Mouse (Mus musculus) MEL (cell line): ENCODE results near the gene Naaa. TPM values are rescaled to one million over a fixed set of nuclear protein-coding genes. Genes with fewer than 3 reads are reported as not detected.

Experiments used
- DNase-seq: peaks from one replicate; pipeline ENCODE4 v3.0.0; 2011; ENCODE audit warnings: low read depth, low spot score
- H3K27ac ChIP-seq: 2 replicates; pipeline ENCODE4 v1.5.1; 2012; ENCODE audit warnings: low read depth, mild to moderate bottlenecking, control low read depth, low read length, moderate library complexity; ENCODE audit not compliant: control insufficient read depth
- H3K27me3 ChIP-seq, 2 experiments: fragments of 150-350 bp in 1 of 2; sonication (generic) in 1 of 2; 2 replicates each; pipeline ENCODE4 v1.6.1; 2012; ENCODE audit warnings: low read length in 2 of 2, mild to moderate bottlenecking in 2 of 2, improper control_type of control experiment in 1 of 2, moderate library complexity in 1 of 2; ENCODE audit not compliant: insufficient read depth in 2 of 2, control insufficient read depth in 1 of 2
- H3K36me3 ChIP-seq, 2 experiments: 2 replicates each; pipeline ENCODE4 v1.6.1; 2012 to 2014; ENCODE audit warnings: low read length in 2 of 2, improper control_type of control experiment in 1 of 2, inconsistent platforms in 1 of 2, mild to moderate bottlenecking in 1 of 2; ENCODE audit not compliant: insufficient read depth in 2 of 2, control insufficient read depth in 1 of 2
- H3K4me1 ChIP-seq, 2 experiments: fragments of 150-350 bp in 1 of 2; sonication (generic) in 1 of 2; 2 replicates each; pipeline ENCODE4 v1.6.1; 2012; ENCODE audit warnings: low read length in 2 of 2, improper control_type of control experiment in 1 of 2, mild to moderate bottlenecking in 1 of 2; ENCODE audit not compliant: insufficient read depth in 2 of 2, control insufficient read depth in 1 of 2
- H3K4me3 ChIP-seq, 2 experiments: fragments of 150-350 bp in 1 of 2; sonication (generic) in 1 of 2; 2 replicates each; pipeline ENCODE4 v1.5.1; 2012; ENCODE audit warnings: low read depth in 2 of 2, low read length in 2 of 2, mild to moderate bottlenecking in 2 of 2, moderate library complexity in 2 of 2, control low read depth in 1 of 2, improper control_type of control experiment in 1 of 2; ENCODE audit not compliant: control insufficient read depth in 1 of 2, insufficient read depth in 1 of 2
- H3K79me2 ChIP-seq: 2 replicates; pipeline ENCODE4 v1.6.1; 2012; ENCODE audit warnings: mild to moderate bottlenecking, low read length, moderate library complexity; ENCODE audit not compliant: control insufficient read depth, poor library complexity, insufficient read depth
- H3K9ac ChIP-seq: 2 replicates; pipeline ENCODE4 v1.6.1; 2012; ENCODE audit warnings: low read depth, mild to moderate bottlenecking, control low read depth, low read length, moderate library complexity; ENCODE audit not compliant: control insufficient read depth, poor library complexity, severe bottlenecking
- H3K9me3 ChIP-seq: fragments of 150-350 bp; sonication (generic); replicated peaks from 2 replicates; pipeline ENCODE4 v1.6.1; 2012; ENCODE audit warnings: mild to moderate bottlenecking, low read length, improper control_type of control experiment, moderate library complexity; ENCODE audit not compliant: insufficient read depth
- BHLHE40 ChIP-seq: IDR thresholded peaks from 2 replicates; pipeline ENCODE4 v1.6.1; 2012; ENCODE audit warnings: low read depth, mild to moderate bottlenecking, inconsistent platforms, low read length, improper control_type of control experiment, borderline replicate concordance
- CHD1 ChIP-seq: IDR thresholded peaks from 2 replicates; pipeline ENCODE4 v1.6.1; 2012; ENCODE audit warnings: low read depth, mild to moderate bottlenecking, inconsistent platforms, low read length, improper control_type of control experiment
- E2F4 ChIP-seq: IDR thresholded peaks from 2 replicates; pipeline ENCODE4 v1.6.1; 2011; ENCODE audit warnings: low read depth, low read length, improper control_type of control experiment, borderline replicate concordance
- ELF1 ChIP-seq: IDR thresholded peaks from 2 replicates; pipeline ENCODE4 v1.6.1; 2014; ENCODE audit warnings: low read depth, mild to moderate bottlenecking, inconsistent platforms, low read length, improper control_type of control experiment, moderate library complexity
- ETS1 ChIP-seq: IDR thresholded peaks from 2 replicates; pipeline ENCODE4 v1.6.1; 2012; ENCODE audit warnings: low read depth, mild to moderate bottlenecking, inconsistent platforms, low read length, improper control_type of control experiment, moderate library complexity
- GABPA ChIP-seq: IDR thresholded peaks from 2 replicates; pipeline ENCODE4 v1.6.1; 2012; ENCODE audit warnings: low read depth, mild to moderate bottlenecking, inconsistent platforms, low read length, improper control_type of control experiment, moderate library complexity
- GATA1 ChIP-seq: IDR thresholded peaks from 2 replicates; pipeline ENCODE4 v1.6.1; 2011; ENCODE audit warnings: low read depth, low read length, improper control_type of control experiment
- HCFC1 ChIP-seq: IDR thresholded peaks from 2 replicates; pipeline ENCODE4 v1.6.1; 2012; ENCODE audit warnings: low read depth, mild to moderate bottlenecking, inconsistent platforms, low read length, improper control_type of control experiment, moderate library complexity
- KAT2A ChIP-seq: conservative IDR thresholded peaks from 2 replicates; pipeline ENCODE4 v1.6.1; 2012; ENCODE audit warnings: low read depth, low read length, improper control_type of control experiment, inconsistent platforms
- MAFK ChIP-seq: IDR thresholded peaks from 2 replicates; pipeline ENCODE4 v1.6.1; 2011; ENCODE audit warnings: low read depth, mild to moderate bottlenecking, low read length, improper control_type of control experiment, borderline replicate concordance
- MAX ChIP-seq: IDR thresholded peaks from 2 replicates; pipeline ENCODE4 v1.6.1; 2011; ENCODE audit warnings: low read length, improper control_type of control experiment
- MAZ ChIP-seq: IDR thresholded peaks from 2 replicates; pipeline ENCODE4 v1.6.1; 2012; ENCODE audit warnings: low read depth, mild to moderate bottlenecking, inconsistent platforms, low read length, improper control_type of control experiment
- MXI1 ChIP-seq: IDR thresholded peaks from 2 replicates; pipeline ENCODE4 v1.6.1; 2011; ENCODE audit warnings: mild to moderate bottlenecking, low read depth, low read length, improper control_type of control experiment
- MYB ChIP-seq: IDR thresholded peaks from 2 replicates; pipeline ENCODE4 v1.6.1; 2011; ENCODE audit warnings: mild to moderate bottlenecking, low read depth, low read length, improper control_type of control experiment
- MYC ChIP-seq: IDR thresholded peaks from 2 replicates; pipeline ENCODE4 v1.6.1; 2011; ENCODE audit warnings: low read depth, mild to moderate bottlenecking, low read length, improper control_type of control experiment, moderate library complexity
- NELFE ChIP-seq: IDR thresholded peaks from 2 replicates; pipeline ENCODE4 v1.6.1; 2011; ENCODE audit warnings: low read depth, low read length, improper control_type of control experiment
- NRF1 ChIP-seq: IDR thresholded peaks from 2 replicates; pipeline ENCODE4 v1.6.1; 2014; ENCODE audit warnings: low read depth, mild to moderate bottlenecking, inconsistent platforms, low read length, improper control_type of control experiment, moderate library complexity; ENCODE audit not compliant: poor library complexity, insufficient read depth, severe bottlenecking
- POLR2A ChIP-seq, 2 experiments: IDR thresholded peaks; 2 replicates each; pipeline ENCODE4 v1.6.1; 2011 to 2012; ENCODE audit warnings: low read length in 2 of 2, mild to moderate bottlenecking in 2 of 2, control low read depth in 1 of 2, improper control_type of control experiment in 1 of 2, low read depth in 1 of 2, moderate library complexity in 1 of 2; ENCODE audit not compliant: control insufficient read depth in 1 of 2, insufficient read depth in 1 of 2, poor library complexity in 1 of 2
- POLR2AphosphoS2 ChIP-seq: IDR thresholded peaks from 2 replicates; pipeline ENCODE4 v1.6.1; 2011; ENCODE audit warnings: low read length, improper control_type of control experiment
- POLR2AphosphoS5 ChIP-seq: IDR thresholded peaks from 2 replicates; pipeline ENCODE4 v1.6.1; 2012; ENCODE audit warnings: low read depth, borderline replicate concordance, mild to moderate bottlenecking, inconsistent platforms, low read length, moderate library complexity, mixed read lengths
- RAD21 ChIP-seq: IDR thresholded peaks from 2 replicates; pipeline ENCODE4 v1.6.1; 2011; ENCODE audit warnings: mild to moderate bottlenecking, low read depth, low read length, improper control_type of control experiment
- RCOR1 ChIP-seq: IDR thresholded peaks from 2 replicates; pipeline ENCODE4 v1.6.1; 2012; ENCODE audit warnings: low read depth, mild to moderate bottlenecking, inconsistent platforms, low read length, improper control_type of control experiment
- SIN3A ChIP-seq: IDR thresholded peaks from 2 replicates; pipeline ENCODE4 v1.6.1; 2012; ENCODE audit warnings: low read length, improper control_type of control experiment, inconsistent platforms
- SMC3 ChIP-seq: IDR thresholded peaks from 2 replicates; pipeline ENCODE4 v1.6.1; 2011; ENCODE audit warnings: low read depth, low read length, improper control_type of control experiment
- TAL1 ChIP-seq: IDR thresholded peaks from 2 replicates; pipeline ENCODE4 v1.6.1; 2012; ENCODE audit warnings: mild to moderate bottlenecking, inconsistent platforms, low read length, moderate library complexity, mixed read lengths
- TCF12 ChIP-seq: IDR thresholded peaks from 2 replicates; pipeline ENCODE4 v1.6.1; 2014; ENCODE audit warnings: low read depth, mild to moderate bottlenecking, inconsistent platforms, low read length, improper control_type of control experiment, moderate library complexity
- USF1 ChIP-seq: IDR thresholded peaks from 2 replicates; pipeline ENCODE4 v1.6.1; 2014; ENCODE audit warnings: low read depth, mild to moderate bottlenecking, inconsistent platforms, low read length, improper control_type of control experiment, moderate library complexity
- USF2 ChIP-seq, 2 experiments: IDR thresholded peaks; 2 replicates each; pipeline ENCODE4 v1.6.1; 2011 to 2012; ENCODE audit warnings: improper control_type of control experiment in 2 of 2, low read length in 2 of 2, borderline replicate concordance in 1 of 2, inconsistent platforms in 1 of 2, low read depth in 1 of 2, mild to moderate bottlenecking in 1 of 2; ENCODE audit not compliant: insufficient read depth in 1 of 2
- ZC3H11A ChIP-seq: IDR thresholded peaks from 2 replicates; pipeline ENCODE4 v1.6.1; 2012; ENCODE audit warnings: low read depth, mild to moderate bottlenecking, inconsistent platforms, low read length, improper control_type of control experiment
- ZKSCAN1 ChIP-seq: IDR thresholded peaks from 2 replicates; pipeline ENCODE4 v1.6.1; 2012; ENCODE audit warnings: low read depth, mild to moderate bottlenecking, inconsistent platforms, low read length, improper control_type of control experiment, moderate library complexity
- ZMIZ1 ChIP-seq: IDR thresholded peaks from 2 replicates; pipeline ENCODE4 v1.6.1; 2012; ENCODE audit warnings: low read depth, mild to moderate bottlenecking, inconsistent platforms, low read length, improper control_type of control experiment, moderate library complexity
- polyA plus RNA-seq, 2 experiments: library from polyadenylated mRNA; stranded (reverse) in 1 of 2; unstranded in 1 of 2; fragments of >175 nt in 1 of 2; fragments of >200 nt in 1 of 2; gene quantifications; 2 replicates each; pipeline versions ENCODE4 v1.2.1 to v1.2.4; 2012; ENCODE audit warnings: low replicate concordance in 2 of 2, low read depth in 1 of 2; ENCODE audit not compliant: insufficient read length in 2 of 2, insufficient read depth in 1 of 2, missing spikeins in 1 of 2
- total RNA-seq: library from RNA; depleted of rRNA; stranded (reverse); fragments of 300-350 nt; gene quantifications from 2 replicates; pipeline ENCODE4 v1.2.3, GENCODE M21; 2012

Naaa gene
- total and polyA plus RNA-seq, 3 experiments: 2.2 to 6.7 TPM; not detected in 1

DNA sequence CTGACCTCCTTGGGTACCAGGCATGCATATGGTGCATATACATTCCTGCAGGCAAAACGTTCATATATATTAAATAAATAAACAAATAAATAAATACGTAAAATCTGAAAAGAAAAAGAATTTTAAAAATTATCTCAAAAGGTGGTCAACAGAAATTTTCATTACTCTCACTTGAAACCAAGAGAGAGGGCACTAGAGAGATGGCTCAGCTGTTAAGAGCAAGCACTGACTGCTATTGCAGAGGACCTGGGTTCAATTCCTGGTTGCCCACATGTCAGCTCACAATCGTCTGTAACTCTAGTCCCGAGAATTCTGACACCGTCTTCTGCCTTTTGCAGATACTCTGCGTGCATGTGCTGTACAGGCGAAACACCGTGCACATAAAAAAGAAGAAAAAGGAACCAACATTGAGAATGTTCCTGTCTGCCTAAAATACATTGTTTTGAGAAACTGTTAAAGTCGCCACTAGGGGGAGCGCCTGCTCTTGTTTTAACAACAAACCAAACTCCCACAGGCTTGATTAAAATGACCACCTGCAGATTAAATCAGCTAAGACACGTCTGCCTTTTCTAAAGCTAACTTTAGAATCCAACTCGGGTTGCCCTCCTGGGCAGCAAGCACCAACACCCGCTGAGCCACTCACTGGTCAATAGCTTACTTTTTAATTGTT is 34.2 kb upstream of the Naaa start (continued):
- TF ChIP-seq TCF12 (no peak), SIN3A (peak; percentile 49), POLR2AphosphoS5 (no peak), CHD1 (no peak), MYB (no peak), MAZ (no peak), TAL1 (no peak), ETS1 (no peak), POLR2A (IDR thresholded peaks at IDR 0.05; ENCODE audit: control insufficient read depth in 1 of 2, insufficient read depth in 1 of 2, low read depth in 1 of 2, low read length in 2 of 2, poor library complexity in 1 of 2) (no peak), USF1 (no peak), POLR2AphosphoS2 (no peak), ZKSCAN1 (no peak), NELFE (no peak), SMC3 (peak; percentile 66), NRF1 (no peak), KAT2A (no peak), USF2 (IDR thresholded peaks at IDR 0.05; ENCODE audit: borderline replicate concordance in 1 of 2, insufficient read depth in 1 of 2, low read depth in 1 of 2, low read length in 2 of 2) (no peak)
- TF ChIP-seq, all 39 proteins: peak for 8

DNA sequence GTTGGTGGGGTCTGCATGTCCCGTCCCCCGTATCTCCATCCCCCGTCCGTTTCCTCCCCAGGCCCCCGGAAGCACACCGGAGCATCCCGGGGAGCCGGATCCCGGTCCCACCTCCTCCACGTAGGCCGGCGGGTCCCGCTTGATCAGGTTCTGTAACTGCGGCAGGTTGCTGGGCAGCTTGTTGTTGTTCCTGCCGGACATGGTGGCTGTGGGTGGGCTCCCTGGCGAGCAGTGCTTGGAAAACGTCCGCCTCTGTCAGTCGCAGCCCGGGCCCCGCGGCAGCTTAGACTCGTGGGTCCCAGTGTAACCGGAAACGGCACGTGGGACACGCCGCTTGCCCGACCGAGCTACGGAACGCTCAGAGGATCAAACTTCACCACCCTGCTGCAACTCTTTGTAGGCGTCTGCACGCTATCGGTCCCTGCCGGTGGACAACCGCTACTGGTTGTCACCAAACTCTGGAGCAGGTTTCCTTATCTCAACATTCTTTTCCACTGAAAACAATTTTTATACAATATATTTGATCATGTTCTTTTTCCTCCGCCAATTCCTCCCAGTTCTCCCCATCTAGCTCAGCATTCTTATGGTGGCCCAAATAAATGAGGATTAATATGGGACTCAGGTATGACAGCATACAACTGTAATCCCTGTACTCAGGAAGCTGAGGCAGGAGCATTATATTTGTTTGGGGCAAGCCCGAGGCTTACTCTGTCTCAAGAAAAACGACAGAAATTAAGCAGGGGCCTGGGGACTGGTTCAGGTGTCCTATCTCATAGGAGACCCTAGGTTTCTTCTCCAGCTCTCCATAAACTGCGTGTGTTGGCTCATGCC is 31.9 kb upstream of the Naaa start, which contains the start of gene Sdad1:
Gene Sdad1 (minus strand): TSS at position 799 of the 831 bp plus-strand sequence.
- H3K79me2 ChIP-seq: peaks cover 33% of the 10 kb centered on the region
- H3K27ac ChIP-seq: peak within 1 kb of the TSS; percentile 83
- peaks cover 0 to 7% of the 10 kb centered on the region in 2 experiments; a peak in 2 of 4 replicates for H3K4me1 ChIP-seq
- peak; percentile 97 for DNase-seq
- H3K9me3 ChIP-seq: no peaks in the 10 kb centered on the region
- peaks cover 0 to 8% of the 10 kb centered on the region in 2 experiments; a peak in 3 of 4 replicates for H3K36me3 ChIP-seq
- peak within 1 kb of the TSS; percentile 100 for H3K9ac ChIP-seq
- H3K4me3 ChIP-seq: peak within 1 kb of the TSS; percentile 92 to 100
- H3K27me3 ChIP-seq: no peaks in the 10 kb centered on the region
- TF ChIP-seq RAD21 (peak; percentile 33), NELFE (peak; percentile 77), NRF1 (no peak), MXI1 (peak; percentile 100), RCOR1 (no peak), TCF12 (no peak), ZMIZ1 (no peak), E2F4 (no peak), SMC3 (peak; percentile 59), BHLHE40 (peak; percentile 96), GABPA (no peak), MAFK (no peak), TAL1 (no peak), ZC3H11A (no peak), MYB (no peak), MYC (peak; percentile 97), KAT2A (no peak; the same call in 1 of the 2 replicates), ETS1 (peak; percentile 18; the same call in 1 of the 2 replicates), POLR2A (IDR thresholded peaks at IDR 0.05; ENCODE audit: control insufficient read depth in 1 of 2, insufficient read depth in 1 of 2, low read depth in 1 of 2, low read length in 2 of 2, poor library complexity in 1 of 2) (peak; percentile 56 to 90; a peak in 2 of 4 replicates), ELF1 (peak; percentile 82), GATA1 (peak; percentile 55), HCFC1 (peak; percentile 90), USF1 (peak; percentile 86), MAX (peak; percentile 95)
